Mouse (Mus musculus): ENCODE results near the gene Oscar.
A peak's percentile ranks its signal among the peaks of the same experiment; 100 is the strongest.

The Oscar gene

DNA sequence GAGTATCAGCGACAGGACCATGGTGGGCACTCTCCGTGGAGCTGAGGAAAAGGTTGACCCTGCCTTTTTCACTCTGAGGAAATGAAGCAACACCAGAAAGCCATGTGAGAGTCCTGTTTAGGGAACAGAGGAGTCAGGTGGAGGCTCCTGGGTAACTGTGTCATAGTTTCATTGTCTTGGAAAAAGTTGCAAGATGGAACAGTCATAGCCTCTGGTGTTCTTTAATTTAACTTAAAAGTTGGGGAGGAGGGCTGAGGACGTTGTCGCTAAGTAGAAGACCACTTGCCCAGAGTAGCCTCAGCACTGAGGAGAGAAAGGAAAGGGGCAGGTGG, at the start of gene Oscar:
Gene Oscar, minus strand, starts transcription at position 101 of the 332 bp plus-strand sequence.
- DNase-seq (ENCODE audit: low spot score in 2 of 2): no peak

DNA sequence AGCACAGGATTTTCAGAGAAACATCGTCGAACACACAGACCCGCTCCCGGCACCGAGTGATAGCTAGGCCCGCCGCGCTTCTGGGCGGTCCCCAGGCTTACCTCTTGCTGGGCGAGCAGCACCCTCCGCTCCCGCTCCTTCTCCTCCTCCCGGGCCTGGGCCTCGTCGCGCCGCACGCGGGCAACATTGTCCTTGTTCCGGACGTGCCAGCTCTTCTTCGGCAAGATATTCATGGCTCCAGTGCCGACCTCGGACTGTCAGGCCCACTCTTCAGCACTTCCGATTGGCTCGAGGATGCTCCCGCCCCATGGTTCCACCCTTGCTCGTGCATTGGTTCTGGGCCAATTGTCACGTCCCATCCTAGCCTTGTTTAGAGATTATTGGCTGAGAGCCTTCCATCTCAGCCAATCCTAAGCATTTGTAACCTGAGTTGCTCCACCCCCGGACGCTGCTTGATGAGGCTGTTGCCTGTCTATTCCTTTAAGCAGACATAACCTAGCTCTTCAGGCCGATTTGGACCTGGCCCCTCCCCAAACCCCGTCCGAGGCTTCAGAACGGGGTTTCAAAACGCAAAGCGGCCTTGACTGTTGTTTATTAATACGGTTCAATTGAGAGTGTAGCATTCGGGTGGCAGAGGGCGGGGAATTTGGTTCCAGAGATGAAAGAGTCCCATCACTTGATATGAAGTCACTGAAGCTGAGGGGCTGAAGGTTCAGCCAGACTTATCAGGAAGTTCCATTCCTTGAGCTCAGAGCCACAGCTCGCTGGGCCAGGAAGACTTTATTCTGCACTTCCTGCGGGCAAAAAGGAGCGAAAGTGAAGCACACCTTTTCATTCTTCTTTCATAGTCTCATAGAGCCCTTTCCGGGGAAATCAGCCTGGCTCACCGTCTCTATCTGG, 49.5 kb upstream of the Oscar start, which contains the start of gene Leng1:
Gene Leng1, minus strand, starts transcription at position 626 of the 900 bp plus-strand sequence.
- peak; percentile 93 for DNase-seq (ENCODE audit: low spot score in 2 of 2)

DNA sequence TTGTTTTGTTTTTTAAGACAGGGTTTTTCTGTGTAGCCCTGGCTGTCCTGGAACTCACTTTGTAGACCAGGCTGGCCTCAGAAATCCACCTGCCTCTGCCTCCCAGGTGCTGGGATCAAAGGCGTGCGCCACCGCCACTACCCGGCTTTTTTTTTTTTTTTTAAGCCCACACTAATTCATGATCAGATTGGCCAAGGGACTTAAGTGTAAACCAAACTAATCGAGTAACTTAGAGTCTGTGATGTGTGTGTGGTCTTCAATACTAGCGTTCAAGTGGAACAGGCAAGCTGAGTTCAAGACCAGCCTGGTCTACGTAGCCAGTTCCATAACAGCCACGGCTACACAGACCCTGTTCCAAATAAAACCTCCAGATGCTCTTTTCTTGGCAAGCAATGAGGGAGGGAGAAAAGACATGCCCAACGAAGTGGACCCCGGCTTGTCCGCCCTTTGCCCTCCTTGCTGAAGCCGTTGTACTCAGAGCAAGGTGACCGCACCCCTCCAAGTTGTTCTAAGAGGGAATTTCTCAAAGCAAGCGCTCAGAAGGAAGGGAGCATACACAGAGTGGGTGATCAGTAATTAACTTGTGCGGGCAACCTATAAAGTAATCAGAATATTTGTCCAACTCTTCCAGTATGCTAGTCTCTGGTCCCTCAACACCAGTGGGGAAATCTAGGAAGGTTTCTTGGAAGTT, 48.7 kb upstream of the Oscar start:
- DNase-seq (ENCODE audit: low spot score in 2 of 2): no peak

DNA sequence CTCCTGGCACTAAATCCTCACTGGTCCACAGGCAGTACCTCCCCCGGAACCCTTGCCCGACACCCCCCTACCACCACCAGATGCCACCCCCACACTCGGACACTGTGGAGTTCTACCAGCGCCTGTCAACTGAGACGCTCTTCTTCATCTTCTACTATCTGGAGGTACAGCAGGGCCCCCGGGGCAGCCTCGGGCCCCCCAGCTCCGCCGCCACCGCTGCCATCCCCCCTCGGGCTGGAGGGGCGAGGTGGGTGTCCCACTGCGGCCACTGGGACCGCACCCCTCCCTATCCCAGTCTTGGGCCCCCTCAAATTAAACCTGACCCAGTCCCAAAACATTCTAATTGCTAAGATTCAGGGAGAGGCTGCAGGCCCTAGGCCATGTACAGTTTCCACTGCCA, 42.6 kb upstream of the Oscar start:
- no peak for DNase-seq (ENCODE audit: low spot score in 2 of 2)

DNA sequence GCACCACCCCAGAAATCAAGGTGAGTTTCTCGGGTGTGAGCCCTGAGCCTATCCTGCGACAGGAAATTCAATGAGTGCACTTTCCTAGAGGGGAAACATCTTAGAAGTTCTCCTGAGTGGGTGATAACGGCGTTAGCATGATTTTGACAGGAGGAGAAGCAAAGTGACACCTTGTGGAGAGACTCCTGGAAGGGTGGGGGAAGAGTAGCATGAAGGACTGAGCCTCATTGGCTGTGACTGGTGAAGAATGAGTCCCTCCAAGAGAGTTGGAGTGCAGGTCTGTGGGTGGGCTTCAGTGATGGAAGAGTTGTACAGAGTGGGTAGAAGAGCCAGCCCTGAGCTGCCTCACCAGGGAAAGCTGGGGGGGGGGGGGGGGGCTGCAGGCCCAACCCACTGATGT, 41.0 kb upstream of the Oscar start:
- DNase-seq (ENCODE audit: low spot score in 2 of 2): no peak

DNA sequence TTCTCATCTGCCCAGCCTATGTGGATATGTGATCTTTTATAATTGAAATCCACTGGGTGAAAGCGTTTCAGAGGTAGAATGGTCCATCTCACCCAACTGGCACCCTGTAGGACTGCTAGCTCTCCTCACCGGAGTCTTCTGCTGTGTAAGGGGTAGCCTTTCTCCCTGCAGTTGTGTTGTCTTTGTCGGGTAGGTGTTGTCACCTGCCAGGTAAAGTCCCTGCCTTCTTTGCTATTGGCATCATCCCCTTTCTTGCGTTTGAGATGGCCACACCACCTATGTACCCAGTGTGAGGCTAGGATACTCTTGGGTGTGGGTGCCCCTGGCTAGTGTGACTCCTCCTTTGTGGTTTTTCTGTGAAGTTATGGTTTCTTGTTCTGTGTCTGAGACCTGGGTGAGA, 30.7 kb upstream of the Oscar start:
- DNase-seq (ENCODE audit: low spot score in 2 of 2): no peak

DNA sequence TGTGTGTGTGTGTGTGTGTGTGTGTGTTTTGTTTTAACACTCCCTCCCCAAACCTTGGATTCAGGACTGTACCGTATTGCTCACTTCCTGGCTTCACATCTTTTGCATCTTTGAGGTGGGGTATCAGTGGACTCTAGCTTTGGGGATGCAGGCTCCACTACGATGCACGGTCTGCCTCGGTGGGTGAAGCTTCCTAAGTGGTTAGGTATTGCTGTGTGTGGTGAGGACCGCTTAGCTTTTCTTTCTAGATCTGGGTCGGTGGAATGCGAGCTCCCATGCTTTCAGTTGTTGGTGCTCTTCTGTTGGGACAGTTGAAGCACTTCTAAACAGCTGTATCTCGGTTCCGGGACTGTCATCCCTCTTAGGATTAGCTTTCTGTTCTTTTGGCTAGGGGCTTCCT, 30.2 kb upstream of the Oscar start:
- DNase-seq (ENCODE audit: low spot score in 2 of 2): no peak

DNA sequence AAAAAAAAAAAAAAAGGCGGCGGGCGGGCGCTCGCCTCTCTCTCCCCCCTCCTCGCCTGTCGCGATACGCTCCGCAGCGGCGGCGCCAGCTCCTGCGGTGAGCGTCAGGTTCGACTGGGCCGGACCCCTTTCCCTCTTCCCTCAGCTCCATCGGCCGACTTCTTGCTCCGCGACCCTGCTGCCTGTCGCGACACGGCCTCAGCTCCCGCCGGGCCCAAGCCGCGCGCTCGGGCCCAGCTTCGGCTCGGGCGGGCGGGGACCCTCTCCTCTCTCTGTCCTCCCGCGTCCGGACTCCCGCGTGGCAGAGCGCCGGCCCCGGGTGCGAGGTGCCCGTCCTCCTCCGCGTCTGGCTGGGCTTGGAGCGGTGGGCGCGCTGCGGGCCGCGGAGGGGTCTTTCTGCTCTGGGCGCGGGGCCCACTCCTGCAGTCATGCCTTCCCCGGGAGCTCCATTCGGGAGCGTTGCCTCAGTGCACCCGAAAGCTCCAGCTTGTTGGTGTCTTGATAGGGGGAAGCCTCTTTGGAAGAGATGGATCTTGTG, 29.6 kb upstream of the Oscar start:
- no peak for DNase-seq (ENCODE audit: low spot score in 2 of 2)

DNA sequence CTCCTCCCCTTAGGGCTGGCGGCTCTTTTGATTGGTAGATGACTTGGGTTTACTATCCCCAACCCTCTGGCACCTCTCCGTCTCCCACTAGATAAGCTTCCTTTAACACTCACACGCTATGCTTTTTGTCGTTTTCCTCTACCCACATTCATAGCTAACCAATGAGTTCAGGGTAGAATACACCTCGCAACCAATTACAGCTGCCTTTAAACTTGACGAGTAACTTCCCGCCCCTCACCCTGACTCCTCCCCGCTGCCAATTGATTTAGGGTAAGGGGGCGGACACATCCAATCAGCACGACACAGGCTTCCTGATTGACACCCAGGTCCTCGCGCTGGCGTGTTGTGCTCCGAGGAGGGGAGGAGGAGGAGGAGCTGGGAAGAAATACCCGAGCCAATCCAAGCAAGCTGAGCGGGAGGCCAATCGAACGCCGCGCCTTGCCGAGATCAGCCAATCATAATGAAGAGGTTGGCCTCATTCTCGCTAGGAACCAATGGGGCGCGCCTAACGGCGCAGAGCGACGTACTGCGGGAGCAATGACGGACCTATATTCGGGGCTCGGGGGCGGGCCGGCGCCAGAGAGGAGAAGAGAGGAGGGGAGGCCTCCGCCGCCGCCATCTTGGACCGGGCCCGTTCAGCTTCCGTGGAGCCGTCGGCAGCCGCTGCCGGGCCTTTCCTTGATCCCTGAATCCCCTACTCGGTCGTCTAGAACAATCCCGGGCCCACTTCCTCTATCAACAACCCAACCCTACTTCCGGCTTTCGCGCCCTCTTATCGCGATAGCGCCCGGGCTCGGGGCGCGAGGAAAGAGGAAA, 28.9 kb upstream of the Oscar start, which contains the start of gene Cnot3:
Gene Cnot3, plus strand, starts transcription at position 597 of the 816 bp plus-strand sequence.
- peak; percentile 96 to 98 for DNase-seq (ENCODE audit: low spot score in 2 of 2)

DNA sequence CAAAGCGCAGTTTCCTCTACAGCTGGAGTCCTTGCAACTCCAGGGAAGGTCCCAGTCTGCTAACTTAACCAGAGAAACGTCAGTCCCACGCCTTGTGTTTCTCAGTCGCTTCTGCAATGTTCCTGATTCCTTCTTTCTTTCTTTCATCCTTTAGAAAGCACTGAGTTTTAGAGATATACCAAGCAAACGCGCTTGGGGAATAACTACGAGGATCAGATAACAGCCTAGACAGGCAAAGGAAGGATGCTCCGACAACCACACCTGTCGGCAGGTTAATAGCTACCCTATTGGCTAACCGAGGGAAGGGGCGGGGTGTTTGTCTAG, 28.4 kb upstream of the Oscar start:
- peak; percentile 93 to 94 for DNase-seq (ENCODE audit: low spot score in 2 of 2)

DNA sequence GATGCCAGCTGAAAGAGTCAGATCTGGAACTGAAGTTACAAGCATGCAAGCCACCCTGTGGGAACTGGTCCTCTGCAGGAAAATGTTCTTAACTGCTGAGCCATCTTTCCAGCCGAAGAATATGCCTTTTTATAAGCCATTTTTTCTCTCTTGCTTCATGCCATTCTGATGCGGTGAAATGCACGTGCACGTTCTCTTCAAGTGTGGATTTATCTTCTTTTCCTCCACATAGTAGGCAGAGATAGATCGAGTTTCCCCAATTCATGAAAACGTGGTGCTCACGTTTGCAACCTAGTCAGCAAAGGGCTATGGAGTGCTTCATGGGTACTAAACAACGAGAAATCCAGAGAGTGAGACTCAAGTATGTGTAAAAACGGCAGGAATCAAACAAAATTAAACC, 27.9 kb upstream of the Oscar start:
- DNase-seq (ENCODE audit: low spot score in 2 of 2): no peak

DNA sequence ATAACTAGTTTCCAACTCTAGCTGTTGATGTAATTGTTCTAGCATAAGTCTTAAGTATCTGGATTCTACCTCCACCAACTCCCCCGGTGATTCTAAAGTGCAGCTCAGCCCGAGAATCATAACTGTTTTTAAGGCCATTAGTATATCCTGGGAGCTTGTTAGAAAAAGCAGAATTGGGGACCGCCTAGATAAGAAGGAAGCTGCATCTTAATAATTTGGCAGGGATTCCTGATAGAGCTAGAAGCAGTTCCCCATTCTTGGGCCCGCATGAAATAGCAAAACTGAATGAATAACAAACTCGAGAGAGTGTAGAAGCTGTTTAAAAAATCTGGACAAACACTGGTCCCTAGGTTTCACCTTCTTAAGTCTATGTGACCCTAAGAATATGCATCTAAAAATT, 27.5 kb upstream of the Oscar start:
- no peak for DNase-seq (ENCODE audit: low spot score in 2 of 2)

DNA sequence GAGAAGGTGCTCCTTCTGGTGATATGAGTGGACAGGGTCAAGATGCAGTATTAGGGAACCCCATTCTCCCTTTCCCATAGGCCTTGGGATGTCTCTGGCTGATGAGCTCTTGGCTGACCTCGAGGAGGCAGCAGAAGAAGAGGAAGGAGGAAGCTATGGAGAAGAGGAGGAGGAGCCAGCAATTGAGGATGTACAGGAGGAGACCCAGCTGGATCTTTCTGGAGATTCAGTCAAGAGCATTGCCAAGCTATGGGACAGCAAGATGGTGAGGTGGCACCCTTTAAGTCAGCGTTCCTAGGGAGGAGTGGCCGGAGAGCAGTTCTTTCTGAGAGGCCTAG, 14.5 kb upstream of the Oscar start:
- DNase-seq (ENCODE audit: low spot score in 2 of 2): no peak

DNA sequence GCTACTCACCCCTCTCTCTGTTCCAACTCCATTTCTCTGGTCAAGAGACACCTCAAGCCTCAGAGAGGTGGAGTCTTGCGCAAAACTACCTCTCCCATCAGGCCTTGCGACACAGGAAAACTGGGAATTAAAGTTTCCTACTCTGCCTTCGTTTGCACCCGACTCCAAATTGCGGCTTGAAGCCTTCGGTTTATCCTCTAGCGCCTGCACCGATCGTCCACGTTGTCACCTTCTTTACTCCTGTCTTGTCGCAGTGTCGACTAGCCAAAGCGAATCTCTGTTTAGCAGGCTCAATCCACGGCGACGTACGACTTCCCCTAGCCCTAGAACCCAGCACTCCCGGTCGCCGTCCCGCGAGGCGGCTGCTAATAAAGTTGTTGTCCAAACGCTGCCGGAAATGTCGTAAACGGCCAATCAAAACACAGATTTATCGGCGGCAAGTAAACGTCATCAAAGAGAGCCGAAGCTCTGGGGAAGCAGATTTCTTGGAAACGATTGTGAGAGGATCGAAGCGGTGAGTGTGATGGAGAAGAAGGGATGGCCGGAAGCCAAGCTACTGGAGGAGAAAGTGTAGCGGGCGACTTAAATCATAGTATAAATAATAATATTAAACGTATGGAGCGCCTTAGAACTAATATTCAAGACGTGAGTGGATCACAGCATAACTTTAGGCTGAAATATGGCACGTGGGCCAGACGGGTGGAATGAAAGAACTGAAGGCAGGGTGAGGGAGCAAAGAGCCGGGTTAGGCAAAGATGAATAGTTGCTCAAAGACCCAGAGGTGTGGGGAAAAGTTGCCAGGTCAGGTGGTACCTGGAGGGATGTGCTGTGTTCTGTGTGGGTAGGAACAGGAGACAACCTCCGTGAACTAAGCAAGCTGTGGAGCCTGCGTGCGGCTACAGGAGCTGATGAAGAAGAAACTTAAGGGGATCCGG, 13.9 kb upstream of the Oscar start, which contains the start of the genes Tfpt and Prpf31:
Gene Tfpt, minus strand, starts transcription at position 387 of the 935 bp plus-strand sequence.
Gene Prpf31, plus strand, starts transcription at position 443 of the 935 bp plus-strand sequence.
- peak; percentile 88 to 92 for DNase-seq (ENCODE audit: low spot score in 2 of 2)

DNA sequence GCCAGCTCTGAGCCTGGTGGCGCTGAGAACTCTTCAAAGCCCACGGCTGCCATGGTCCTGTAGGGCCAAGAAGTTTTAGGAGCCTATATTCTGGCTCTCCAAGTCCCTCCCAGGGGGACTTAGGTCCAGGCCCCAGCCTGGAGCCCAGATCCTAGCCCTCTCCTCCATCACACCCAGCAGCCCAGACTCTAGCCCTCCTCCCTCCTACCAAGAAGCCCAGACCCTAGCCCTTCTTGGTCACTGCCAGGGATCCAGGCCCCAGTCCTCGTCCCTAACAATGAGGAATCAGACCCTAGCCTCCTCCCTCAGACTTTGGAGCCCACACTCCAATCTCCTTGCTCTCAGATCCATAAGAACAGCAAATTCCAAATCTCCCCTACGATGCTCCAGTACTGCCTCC, 13.1 kb upstream of the Oscar start:
- no peak for DNase-seq (ENCODE audit: low spot score in 2 of 2)

DNA sequence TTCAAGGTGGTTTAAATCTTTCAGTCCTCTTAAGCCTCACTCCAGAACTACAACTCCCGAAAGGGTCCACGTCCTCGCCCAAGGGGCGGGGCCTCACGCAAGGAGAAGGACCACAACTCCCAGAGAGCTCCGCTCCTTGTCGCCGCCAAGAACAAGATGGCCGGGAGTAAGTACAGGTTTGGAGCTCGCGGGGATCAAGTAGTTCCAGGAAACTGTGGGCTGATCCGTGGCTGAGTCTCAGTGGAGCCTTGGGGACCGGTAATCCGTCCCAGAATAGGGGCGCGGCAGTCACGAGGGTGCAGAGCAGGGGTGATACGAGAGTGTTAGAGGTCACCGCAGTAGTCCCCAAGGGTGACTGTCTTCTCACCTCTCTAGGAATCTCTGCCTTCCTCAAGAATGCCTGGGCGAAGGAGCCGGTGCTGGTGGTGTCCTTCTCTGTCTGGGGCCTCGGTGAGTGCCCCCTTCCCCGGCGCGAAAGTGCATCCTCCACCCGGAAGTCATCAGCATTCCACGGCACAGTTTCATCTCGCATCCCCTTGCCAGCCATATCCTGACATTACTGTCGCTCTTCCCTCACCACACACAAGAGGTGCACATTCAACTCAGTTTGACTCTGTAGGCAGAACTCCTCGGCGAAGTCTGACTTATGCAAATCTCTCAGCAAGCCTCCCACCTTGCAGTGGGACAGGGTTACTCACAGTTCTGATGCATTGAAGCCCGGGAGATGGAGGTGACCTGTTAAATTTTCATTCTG, 1.5 kb upstream of the Oscar start, which contains the start of gene Ndufa3:
Gene Ndufa3, plus strand, starts transcription at position 132 of the 754 bp plus-strand sequence.
- DNase-seq (ENCODE audit: low spot score in 2 of 2): peak; percentile 83 to 89

DNA sequence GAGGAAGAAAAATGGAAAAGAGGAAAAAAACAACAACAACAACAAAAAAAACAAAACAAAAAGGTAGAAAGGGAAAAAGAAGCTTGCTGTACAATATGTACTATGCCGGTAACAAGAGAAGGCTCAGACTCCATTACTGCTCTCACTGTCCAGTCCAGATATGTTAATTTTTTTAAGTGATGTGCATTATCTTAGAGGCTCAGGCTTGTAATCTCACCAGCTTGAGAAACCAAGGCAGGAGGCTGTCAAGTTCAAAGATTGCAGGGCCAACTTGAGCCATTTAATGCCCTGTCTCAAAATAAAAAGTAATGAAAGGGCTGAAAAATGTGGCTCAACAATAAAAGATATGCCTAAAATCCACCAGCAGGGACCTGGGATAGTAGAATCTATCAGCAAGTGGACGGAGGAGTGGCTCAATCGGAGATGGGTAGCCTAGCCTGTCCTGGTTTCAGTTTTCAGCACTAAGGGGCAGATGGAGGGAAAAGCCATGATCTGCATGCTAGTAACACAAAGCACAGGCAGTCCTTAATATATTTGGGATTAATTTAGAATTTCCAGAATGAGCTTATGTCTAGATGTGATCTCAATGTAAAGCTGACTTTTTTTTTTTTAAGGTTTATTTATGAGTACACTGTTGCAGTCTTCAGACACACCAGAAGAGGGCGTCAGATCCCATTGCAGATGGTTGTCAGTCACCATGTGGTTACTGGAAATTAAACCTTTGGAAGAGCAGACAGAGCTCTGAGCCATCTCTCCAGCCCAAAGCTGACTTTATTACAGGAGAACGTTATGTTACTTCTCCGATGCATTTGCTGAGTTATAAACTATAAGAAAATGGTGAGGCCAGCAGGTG, 658 bp upstream of the Oscar start:
- DNase-seq (ENCODE audit: low spot score in 2 of 2): no peak

DNA sequence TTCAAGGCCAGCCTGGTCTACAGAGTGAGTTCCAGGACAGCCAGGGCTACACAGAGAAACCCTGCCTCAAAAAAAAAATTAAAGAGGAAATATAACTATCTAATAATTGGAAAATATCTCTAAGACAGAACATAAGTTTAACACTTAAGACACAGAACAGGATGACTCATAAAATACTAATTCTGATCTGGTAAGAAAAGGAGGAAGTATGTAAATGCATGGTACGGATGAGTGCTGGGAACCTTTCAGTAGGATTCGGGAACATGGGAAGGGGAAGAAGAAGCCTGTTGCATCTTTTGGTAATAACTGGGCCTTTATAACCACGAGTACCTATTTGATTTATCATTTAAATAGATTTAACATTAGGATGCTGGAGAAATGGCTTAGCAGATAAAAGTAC, 1.9 kb downstream of the Oscar start:
- DNase-seq (ENCODE audit: low spot score in 2 of 2): no peak

DNA sequence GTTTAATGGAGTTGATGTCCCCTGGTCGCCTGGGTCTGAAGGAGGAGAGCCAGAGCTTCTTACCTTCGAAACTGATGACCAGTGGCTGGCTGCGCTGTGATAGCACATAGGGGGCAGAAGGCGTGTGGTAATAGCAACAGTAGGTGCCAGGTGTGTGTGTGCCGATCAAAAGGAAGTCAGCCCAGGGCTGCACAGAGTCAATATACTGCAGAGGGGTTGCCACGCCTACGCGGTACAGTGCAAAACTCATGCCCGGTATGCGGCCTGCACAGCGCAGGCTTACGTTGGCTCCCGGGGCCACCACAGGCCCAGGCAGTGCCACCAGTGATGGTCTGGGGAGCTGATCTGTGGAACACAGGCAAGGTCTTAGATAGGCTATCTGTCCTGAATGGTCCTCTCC, 5.0 kb downstream of the Oscar start:
- no peak for DNase-seq (ENCODE audit: low spot score in 2 of 2)

Data from spleen, postnatal 4 days (tissue).